Mouse (Mus musculus): ENCODE measurements around the gene Pltp. TPM values are rescaled to one million over a fixed set of nuclear protein-coding genes. Genes with fewer than 3 reads are reported as not detected.

The Pltp gene
- 10 to 100 TPM; 77.5 to 82.0 TPM for total RNA-seq (2021)

DNA sequence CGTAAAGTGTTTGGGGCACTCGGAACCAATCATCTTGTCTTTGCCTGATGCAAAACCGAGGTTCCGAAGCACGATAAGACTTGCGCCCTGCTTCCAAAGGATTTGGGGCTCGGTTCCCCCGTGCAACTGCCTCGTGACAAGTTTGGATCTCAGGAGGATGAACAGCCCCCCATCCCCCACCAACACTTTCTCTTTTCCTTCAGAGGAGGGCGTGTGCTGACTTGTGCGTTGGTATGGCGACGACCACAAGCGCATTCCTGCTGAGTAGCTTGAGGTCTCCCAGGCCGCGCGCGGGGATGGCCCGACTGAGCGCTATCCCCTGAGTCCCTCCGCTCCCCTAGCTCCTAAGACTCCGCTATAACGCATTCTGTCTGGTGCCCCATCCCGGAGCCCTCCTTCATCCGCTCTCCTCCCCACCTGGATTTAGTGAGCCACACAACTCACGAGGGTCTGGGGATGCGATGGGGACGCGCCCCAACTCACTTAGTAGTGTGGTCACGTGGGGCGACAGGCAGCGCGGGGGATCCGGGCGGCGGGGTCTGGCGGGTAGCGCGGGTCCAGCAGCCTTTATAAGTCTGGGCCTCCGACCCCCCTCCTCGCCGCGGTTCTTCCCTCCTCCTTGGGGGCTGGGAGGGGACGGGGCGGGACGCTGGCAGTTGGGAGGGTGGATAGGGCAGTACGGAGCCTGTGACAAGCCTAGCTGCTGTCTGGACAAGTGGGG, at the start of gene Pltp:
Gene Pltp, minus strand, starts transcription at position 611 of the 721 bp plus-strand sequence.
- DNase-seq (ENCODE audit: low spot score in 2 of 2): peak in 1 of 2 experiments; percentile 13
- intact Hi-C loops (cut with DNase I): no loop called here

DNA sequence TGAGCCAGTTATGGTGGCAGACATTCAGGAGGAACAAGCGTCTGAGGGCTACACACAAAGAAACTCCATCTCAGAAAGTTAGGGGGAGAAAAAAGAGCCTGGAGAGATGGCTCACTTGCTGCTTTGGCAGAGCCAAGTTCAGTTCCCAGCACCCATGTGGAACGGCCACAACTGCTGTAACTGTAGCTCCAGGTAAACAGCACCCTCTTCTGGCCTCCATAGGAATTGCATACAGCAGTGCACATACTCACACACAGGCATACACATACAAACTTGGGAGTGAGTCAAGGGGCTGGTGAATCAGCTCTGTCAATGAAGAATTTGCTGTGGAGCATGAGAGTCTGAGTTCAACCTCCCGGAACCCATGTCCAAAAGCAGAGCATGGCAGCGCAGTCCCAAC, 48.6 kb upstream of the Pltp start:
- intact Hi-C loops (cut with DNase I): no loop called here
- no peak for DNase-seq (ENCODE audit: low spot score in 2 of 2)

GRCm38 (mm10) chr2:164903496-164903895, 46.0 kb upstream of the Pltp start:
- intact Hi-C loops (cut with DNase I): no loop called here
- DNase-seq (ENCODE audit: low spot score in 2 of 2): no peak

DNA sequence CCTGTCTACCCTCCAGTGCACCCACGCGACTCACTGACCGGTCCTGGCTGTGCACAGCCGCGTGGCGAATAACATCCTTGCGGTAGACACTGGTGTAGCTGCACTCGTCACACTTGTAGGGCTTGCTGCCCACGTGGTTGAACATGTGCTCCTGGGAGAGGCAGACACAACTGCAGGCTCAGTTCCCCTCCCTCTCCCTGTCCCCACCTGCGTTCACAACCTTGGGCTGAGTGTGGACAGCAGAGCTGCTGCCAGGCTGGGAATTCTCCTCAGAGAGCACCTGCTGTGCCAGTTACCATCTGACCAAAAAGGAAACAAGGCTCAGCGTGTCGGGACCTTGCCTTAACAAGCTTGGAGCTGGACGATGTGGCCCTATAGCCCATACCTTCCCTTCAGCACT, 43.9 kb upstream of the Pltp start:
- DNase-seq (ENCODE audit: low spot score in 2 of 2): no peak

DNA sequence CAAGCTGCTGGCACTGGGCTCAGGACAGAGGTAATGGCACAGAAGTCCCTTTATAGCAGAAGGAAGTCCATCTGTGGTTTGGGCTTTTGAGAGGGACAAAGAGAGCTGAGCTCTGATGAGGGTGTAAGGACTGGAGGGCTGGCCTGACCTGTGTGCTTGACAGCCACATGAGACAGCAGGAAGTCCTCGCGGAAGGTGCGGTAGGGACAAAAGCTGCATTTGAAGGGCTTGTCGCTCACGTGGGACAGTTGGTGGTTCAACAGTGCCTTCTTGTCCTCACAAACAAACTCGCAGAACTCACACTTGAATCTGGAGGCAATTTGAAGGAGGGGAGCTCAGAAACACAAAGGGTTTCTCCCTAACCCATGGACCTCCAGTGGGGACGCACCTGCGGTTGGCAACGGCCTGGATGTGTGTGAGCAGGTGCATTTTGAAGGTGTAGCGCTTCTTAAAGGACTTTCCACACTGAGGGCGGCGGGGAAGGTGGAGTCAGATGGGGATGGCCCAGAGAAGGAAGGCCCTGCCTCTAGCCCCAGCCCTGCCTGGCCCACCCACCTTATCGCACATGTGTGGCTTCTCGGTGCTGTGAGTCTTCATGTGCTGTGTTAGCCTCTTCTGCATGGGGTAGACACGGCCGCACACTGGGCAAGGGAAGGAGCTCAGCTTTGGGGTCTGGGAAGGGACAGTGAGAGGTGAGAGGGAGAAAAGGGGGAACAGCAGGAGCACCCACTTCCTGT, 42.4 kb upstream of the Pltp start:
- intact Hi-C loops (cut with DNase I): no loop called here
- no peak for DNase-seq (ENCODE audit: low spot score in 2 of 2)

More for the DNA sequence above, 43.9 kb upstream of the Pltp start:
- intact Hi-C loops (cut with DNase I): no loop called here

DNA sequence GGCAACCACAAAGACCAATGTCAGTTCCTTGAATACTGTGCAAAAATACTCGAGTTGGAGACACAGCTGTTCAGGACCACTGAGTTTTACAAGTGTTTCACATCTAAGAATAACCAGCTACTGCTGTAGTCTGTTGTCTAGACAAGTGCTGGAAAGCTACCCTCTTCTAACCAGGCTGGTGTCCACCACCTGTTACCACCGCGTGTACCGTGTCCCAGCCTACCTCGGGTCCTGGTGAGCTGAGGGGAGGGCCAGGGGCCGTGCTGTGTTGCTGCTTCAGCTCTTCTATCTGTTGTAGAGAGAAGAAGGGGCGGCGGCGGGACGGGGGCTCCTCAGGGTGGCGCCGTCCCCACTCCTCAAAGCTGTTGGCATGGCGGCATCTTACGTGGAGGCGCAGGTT, 41.5 kb upstream of the Pltp start:
- intact Hi-C loops (cut with DNase I): no loop called here
- no peak for DNase-seq (ENCODE audit: low spot score in 2 of 2)

DNA sequence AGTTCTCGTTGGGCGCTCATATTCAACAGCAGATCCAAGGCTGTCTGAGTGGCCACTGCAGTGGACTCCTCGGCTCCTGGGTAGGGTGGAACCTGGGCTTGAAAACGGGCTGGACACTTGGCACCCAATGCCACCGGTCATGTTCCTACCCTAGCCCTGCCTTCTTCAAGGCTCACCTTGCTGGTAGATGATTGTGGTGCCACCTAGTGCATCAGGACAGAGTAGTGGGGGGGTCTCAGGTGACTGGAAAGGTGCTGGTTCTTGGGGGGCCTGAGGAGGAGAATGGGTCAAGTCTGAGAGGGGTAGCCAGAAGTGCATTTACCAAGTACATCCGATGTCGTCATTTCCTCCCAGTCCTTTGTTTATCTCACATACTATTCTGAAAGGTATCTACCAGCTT, 40.5 kb upstream of the Pltp start:
- intact Hi-C loops (cut with DNase I): no loop called here
- DNase-seq (ENCODE audit: low spot score in 2 of 2): no peak

GRCm38 (mm10) chr2:164895885-164896284, 38.4 kb upstream of the Pltp start:
- DNase-seq (ENCODE audit: low spot score in 2 of 2): no peak
- intact Hi-C loops (cut with DNase I): no loop called here

DNA sequence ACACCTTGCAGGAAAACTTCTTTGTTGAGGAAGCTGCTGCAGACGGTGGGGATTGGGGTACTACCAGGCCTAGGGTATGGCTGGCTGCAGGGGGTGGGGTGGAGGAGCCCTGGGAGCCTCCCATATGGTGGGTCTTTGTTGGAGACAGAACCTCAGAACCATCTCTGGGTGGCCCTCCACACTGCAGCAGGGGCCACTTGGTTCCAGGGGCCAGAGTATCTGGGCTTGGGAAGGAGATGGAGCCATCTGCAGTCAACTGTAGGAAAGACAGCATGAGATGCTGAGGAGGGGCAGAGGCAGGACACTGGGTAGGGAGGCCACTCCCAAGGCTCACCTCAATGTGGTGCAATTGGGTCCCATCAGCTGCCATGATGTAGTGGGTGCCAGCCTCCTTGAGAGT, 37.1 kb upstream of the Pltp start:
- intact Hi-C loops (cut with DNase I): no loop called here
- no peak for DNase-seq (ENCODE audit: low spot score in 2 of 2)

- no peak for DNase-seq (ENCODE audit: low spot score in 2 of 2)
- intact Hi-C loops (cut with DNase I): no loop called here
Measured at GRCm38 (mm10) chr2:164894048-164894447, 36.5 kb upstream of the Pltp start.

- no peak for DNase-seq (ENCODE audit: low spot score in 2 of 2)
- intact Hi-C loops (cut with DNase I): no loop called here
Measured at GRCm38 (mm10) chr2:164892696-164893216, 35.2 kb upstream of the Pltp start.

DNA sequence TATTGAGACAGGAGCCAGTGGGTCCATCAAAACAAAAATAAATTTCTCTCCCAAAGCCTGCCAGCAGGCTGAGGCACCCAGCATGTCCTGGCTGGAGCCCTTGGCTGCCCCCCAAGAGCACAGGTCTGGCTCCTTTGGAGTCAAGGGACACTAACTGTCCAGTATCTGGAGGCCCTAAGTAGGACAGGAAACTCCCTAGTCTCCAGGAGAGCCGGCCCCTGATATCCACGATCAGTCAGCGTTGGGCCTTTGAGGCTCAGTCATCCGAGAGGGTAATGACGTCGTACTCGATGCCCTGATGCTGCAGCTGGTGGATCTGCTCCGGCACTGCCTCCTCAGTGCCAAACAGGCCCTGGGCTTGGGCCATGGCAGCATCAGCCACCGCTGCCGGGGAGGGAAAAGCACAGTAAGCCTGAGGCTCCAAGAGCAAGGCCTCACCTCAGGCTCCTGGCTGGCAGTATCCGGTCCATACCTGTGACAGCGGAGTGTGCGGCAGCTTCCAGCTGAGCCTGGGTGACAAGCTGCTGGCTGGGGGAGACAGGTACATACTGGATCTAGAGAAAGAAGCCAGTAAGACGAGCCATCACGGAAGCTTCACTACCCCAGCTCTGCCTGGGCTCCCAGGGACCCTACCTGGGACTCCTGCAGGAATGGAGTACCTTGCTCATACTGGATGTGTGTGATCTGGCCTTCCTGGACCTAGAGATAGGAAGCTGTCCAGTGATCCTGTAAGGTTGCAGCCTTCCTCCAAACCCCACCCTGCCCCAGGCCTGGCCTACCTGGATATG, 34.6 kb upstream of the Pltp start:
- intact Hi-C loops (cut with DNase I): no loop called here
- DNase-seq (ENCODE audit: low spot score in 2 of 2): no peak

- DNase-seq (ENCODE audit: low spot score in 2 of 2): no peak
Measured at GRCm38 (mm10) chr2:164891056-164891834, 33.7 kb upstream of the Pltp start.

DNA sequence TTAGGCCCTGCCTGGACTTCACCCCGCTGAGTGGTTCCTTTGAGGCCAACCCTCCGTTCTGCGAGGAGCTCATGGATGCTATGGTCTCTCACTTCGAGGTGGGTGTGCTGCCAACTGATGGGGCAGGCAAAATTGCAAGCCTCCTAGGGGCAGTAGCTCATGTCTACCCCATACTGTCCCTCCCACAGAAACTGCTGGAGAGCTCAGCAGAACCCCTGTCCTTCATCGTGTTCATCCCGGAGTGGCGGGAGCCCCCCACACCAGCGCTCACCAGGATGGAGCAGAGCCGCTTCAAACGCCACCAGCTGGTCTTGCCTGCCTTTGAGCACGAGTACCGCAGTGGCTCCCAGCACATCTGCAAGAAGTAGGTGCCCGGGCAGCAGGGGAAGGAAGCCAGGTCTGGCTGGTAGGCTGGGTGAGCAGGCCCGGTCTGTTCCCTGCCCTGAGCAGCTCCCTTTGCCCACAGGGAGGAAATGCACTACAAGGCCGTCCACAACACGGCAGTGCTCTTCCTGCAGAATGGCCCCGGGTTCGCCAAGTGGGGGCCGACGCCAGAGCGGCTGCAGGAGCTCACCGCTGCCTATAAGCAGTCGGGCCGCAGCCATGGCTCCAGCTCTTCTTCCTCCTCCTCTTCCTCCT, 33.0 kb upstream of the Pltp start:
- no peak for DNase-seq (ENCODE audit: low spot score in 2 of 2)

More at GRCm38 (mm10) chr2:164891056-164891834, 33.7 kb upstream of the Pltp start:
- intact Hi-C loops (cut with DNase I): no loop called here

GRCm38 (mm10) chr2:164889960-164890359, 32.4 kb upstream of the Pltp start:
- DNase-seq (ENCODE audit: low spot score in 2 of 2): no peak
- intact Hi-C loops (cut with DNase I): no loop called here

More for the DNA sequence above, 33.0 kb upstream of the Pltp start:
- intact Hi-C loops (cut with DNase I): no loop called here

DNA sequence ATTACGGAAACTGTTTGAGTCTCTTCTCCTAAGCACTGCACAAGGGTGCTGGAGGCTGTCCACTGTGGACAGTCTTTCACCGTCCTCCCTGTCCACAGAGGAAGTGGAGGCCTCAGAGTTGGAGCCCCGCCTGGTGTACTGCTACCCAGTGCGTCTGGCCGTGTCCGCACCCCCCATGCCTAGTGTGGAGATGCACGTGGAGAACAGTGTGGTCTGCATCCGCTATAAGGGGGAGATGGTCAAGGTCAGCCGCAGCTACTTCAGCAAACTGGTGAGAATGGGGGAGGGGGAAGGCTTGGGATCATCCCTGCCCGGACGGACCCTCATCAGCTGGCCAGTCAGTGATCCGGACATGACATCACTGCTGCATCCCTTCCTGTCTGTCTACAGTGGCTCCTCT, 31.5 kb upstream of the Pltp start:
- intact Hi-C loops (cut with DNase I): no loop called here
- DNase-seq (ENCODE audit: low spot score in 2 of 2): no peak

DNA sequence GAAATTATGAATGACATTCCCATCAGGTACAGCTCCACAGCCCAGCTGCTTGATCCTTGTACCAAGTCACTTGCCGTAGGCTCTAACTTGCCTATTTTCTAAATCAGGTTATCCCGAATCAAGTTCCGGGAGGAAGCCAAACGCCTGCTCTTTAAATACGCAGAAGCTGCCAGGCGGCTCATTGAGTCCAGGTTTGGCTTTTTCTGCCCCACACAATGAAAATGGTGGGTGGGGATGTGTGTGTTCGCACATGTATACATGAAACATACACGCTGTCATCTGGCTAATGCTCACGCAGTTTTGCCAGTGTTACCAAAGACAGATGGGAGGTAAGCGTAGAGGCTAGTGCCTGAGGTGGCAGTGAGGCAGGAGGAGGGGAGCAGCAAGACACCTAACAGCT, 29.1 kb upstream of the Pltp start:
- intact Hi-C loops (cut with DNase I): no loop called here
- DNase-seq (ENCODE audit: low spot score in 2 of 2): peak in 1 of 2 experiments; percentile 51

- intact Hi-C loops (cut with DNase I): no loop called here
- DNase-seq (ENCODE audit: low spot score in 2 of 2): peak; percentile 79 to 86
Measured at GRCm38 (mm10) chr2:164885788-164886187, 28.3 kb upstream of the Pltp start.

GRCm38 (mm10) chr2:164882619-164883018, 25.1 kb upstream of the Pltp start:
- intact Hi-C loops (cut with DNase I): no loop called here
- DNase-seq (ENCODE audit: low spot score in 2 of 2): no peak
